Mouse (Mus musculus) erythroblast, embryonic 14.5 days (primary cell): ENCODE measurements around the gene Nynrin.

Source experiments
- GATA1 ChIP-seq: IDR thresholded peaks from 2 replicates; pipeline ENCODE4 v1.6.1; 2012; ENCODE audit warnings: low read length, inconsistent platforms, mixed read lengths
- TAL1 ChIP-seq: IDR thresholded peaks from 3 replicates; pipeline ENCODE4 v1.6.1; 2012; ENCODE audit warnings: low read length, inconsistent platforms, mixed read lengths

DNA sequence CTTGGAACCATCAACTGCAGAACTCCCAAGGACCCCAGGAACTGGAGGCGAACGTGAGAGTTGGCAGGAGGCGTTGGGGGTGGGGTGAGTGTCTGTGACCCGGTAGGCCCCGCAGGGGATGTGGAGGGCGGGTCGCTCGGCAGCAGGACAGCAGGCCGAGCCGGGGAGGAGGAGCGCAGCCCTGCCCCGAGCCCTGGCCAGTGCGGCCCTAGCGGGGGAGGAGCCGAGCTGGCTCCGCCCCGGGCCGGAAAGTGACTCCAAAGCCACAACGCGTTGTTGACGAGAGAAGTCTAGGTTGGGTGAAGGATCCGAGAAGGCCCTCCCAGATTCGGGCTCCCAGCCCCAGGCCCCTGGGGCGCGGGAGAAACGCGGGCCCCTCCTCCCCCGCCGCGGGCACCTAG, 30.9 kb downstream of the Nynrin start, which contains the start of gene Khnyn:
- TF ChIP-seq TAL1, result no peak
- TF ChIP-seq GATA1, result no peak
